Mouse (Mus musculus) limb, embryonic 11.5 days (tissue): ENCODE measurements at regions not wholly inside any gene's neighbourhood (a gene's known extent, or its start where the extent isn't known, plus 50 kb on each side); places are given as distances from the start of the nearest gene placed in this dataset.

Experiments
- ATAC-seq: fragments of 200-750 bp; cut with Nextera tagmentation; 2 replicates; pipeline ENCODE4 v1.8.0; 2017; ENCODE audit warnings: low read depth; ENCODE audit not compliant: insufficient number of reproducible peaks, low FRiP score, low TSS enrichment
- DNase-seq: peaks from one replicate; pipeline ENCODE4 v3.0.0-alpha.2; 2015; ENCODE audit warnings: low spot score
- H3K27ac ChIP-seq: fragments of 300-500 bp; sonication (generic); replicated peaks from 2 replicates; pipeline ENCODE4 v1.5.1; 2014; ENCODE audit warnings: low read depth, mild to moderate bottlenecking, low read length
- H3K27me3 ChIP-seq: fragments of 300-500 bp; sonication (generic); 2 replicates; pipeline ENCODE4 v1.6.1; 2014; ENCODE audit warnings: mild to moderate bottlenecking, low read length, mixed read lengths; ENCODE audit not compliant: control insufficient read depth, insufficient read depth
- H3K36me3 ChIP-seq: fragments of 300-500 bp; sonication (generic); 2 replicates; pipeline ENCODE4 v1.6.1; 2014; ENCODE audit warnings: mild to moderate bottlenecking, low read length, moderate library complexity, mixed read lengths; ENCODE audit not compliant: control insufficient read depth, insufficient read depth
- H3K4me1 ChIP-seq: fragments of 300-500 bp; sonication (generic); 2 replicates; pipeline ENCODE4 v1.6.1; 2014; ENCODE audit warnings: low read length, mixed read lengths; ENCODE audit not compliant: control insufficient read depth, insufficient read depth
- H3K4me2 ChIP-seq: fragments of 300-500 bp; sonication (generic); 2 replicates; pipeline ENCODE4 v1.6.1; 2014; ENCODE audit warnings: low read depth, mild to moderate bottlenecking, moderate library complexity; ENCODE audit not compliant: severe bottlenecking
- H3K4me3 ChIP-seq: fragments of 300-500 bp; sonication (generic); 2 replicates; pipeline ENCODE4 v1.5.1; 2014; ENCODE audit warnings: low read depth, low read length
- H3K9ac ChIP-seq: fragments of 300-500 bp; sonication (generic); 2 replicates; pipeline ENCODE4 v1.6.1; 2014; ENCODE audit warnings: mild to moderate bottlenecking, low read length
- H3K9me3 ChIP-seq: fragments of 300-500 bp; sonication (generic); 2 replicates; pipeline ENCODE4 v1.6.1; 2016; ENCODE audit warnings: low read length; ENCODE audit not compliant: control insufficient read depth
- WGBS: fragments of 180-500 bp; shearing (Covaris S2); extraction: QIAGEN DNeasy Blood & Tissue Kit; methylation state at CpG from one replicate; pipeline ENCODE4 v1.1.7; 2014; 5-methylcytosine and 5-hydroxymethylcytosine counted together

GRCm38 (mm10) chr3:99047156-99047555, 93.7 kb upstream of the Wars2 start:
- Histone ChIP-seq H3K9ac (no peak overlapping the region), H3K9me3 (no peaks in the 10 kb centered on the region), H3K4me3 (no peak overlapping the region), H3K27ac (no peak overlapping the region), H3K4me2 (no peak overlapping the region), H3K27me3 (no peaks in the 10 kb centered on the region), H3K4me1 (no peaks in the 10 kb centered on the region), H3K36me3 (no peaks in the 10 kb centered on the region)
- no peak for ATAC-seq
- DNase-seq = no peak
- 66% methylated on average over 5 of the region's 5 CpGs for WGBS

- Histone ChIP-seq H3K9me3 (no peaks in the 10 kb centered on the region), H3K4me1 (no peaks in the 10 kb centered on the region), H3K27me3 (no peaks in the 10 kb centered on the region), H3K27ac (no peak overlapping the region), H3K9ac (no peak overlapping the region), H3K4me2 (no peak overlapping the region), H3K36me3 (no peaks in the 10 kb centered on the region), H3K4me3 (no peak overlapping the region)
- 67% methylated on average over 2 of the region's 2 CpGs for WGBS
- DNase-seq (no peak), ATAC-seq (no peak)
Measured at GRCm38 (mm10) chr3:99049305-99049704, 91.6 kb upstream of the Wars2 start.

DNA sequence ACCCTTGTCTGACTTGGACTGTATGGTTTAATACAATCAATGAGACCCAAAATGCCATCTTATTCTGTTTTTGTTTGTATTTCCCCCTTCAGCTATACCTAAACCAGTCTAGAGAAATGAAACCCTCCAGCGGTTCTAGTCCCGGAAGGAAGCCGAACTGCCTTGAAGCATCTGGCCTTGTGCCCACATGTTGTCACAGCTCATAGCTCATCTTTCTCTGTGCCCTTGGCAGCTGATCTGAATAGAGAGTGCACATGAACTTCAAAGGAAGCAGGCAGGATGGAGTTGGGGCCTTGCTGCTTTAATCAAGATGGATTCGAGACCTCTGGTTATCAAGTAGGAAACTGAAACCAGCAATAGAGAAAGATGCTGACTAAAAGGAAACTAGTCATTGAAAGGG, 88.7 kb upstream of the Wars2 start:
- no peak overlapping the region for H3K9ac ChIP-seq
- DNase-seq = no peak

DNA sequence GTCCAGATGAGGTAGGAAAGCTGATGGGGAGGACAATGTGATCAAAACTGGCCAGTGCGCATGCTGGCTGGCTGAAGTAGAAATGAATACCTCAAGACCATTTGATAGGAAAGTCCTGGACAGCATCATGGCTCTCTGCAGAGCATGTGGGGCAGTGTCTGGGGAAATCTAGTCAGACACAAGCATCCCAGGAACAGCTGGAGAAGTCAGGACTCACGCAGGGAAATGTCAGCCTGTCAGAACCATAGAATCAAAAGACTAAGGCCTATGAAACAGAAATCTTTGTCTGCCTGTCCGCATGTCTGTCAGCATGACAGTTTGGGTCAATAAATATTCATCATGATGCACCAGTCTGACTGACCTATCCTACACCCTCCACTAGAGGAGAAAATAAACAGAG, 73.7 kb upstream of the Wars2 start:
- Histone ChIP-seq H3K4me1 (no peaks in the 10 kb centered on the region), H3K4me2 (no peak overlapping the region), H3K36me3 (no peaks in the 10 kb centered on the region), H3K27ac (no peak overlapping the region), H3K9ac (no peak overlapping the region), H3K9me3 (no peaks in the 10 kb centered on the region), H3K4me3 (no peak overlapping the region), H3K27me3 (no peaks in the 10 kb centered on the region)
- ATAC-seq (no peak), DNase-seq (no peak)
- 86% methylated on average over 3 of the region's 3 CpGs for WGBS

More for the DNA sequence above, 88.7 kb upstream of the Wars2 start:
- no peak overlapping the region for H3K4me2 ChIP-seq
- WGBS = 75% methylated on average over 4 of the region's 4 CpGs
- no peak overlapping the region for H3K27ac ChIP-seq
- no peaks in the 10 kb centered on the region for H3K27me3 ChIP-seq
- H3K9me3 ChIP-seq = no peaks in the 10 kb centered on the region
- H3K36me3 ChIP-seq = no peaks in the 10 kb centered on the region
- H3K4me1 ChIP-seq = no peaks in the 10 kb centered on the region
- no peak for ATAC-seq
- no peak overlapping the region for H3K4me3 ChIP-seq
